Mouse (Mus musculus) neural tube, embryonic 13.5 days (tissue): Measurements from ENCODE around the gene Cacna1a. TPM values are rescaled to one million over a fixed set of nuclear protein-coding genes. Genes with fewer than 3 reads are reported as not detected.
A peak's percentile ranks its signal among the peaks of the same experiment; 100 is the strongest.

Experiments used
- ATAC-seq: fragments of 200-750 bp; cut with Nextera tagmentation; 2 replicates; pipeline ENCODE4 v1.8.0; 2017; ENCODE audit warnings: low read depth, mild to moderate bottlenecking, moderate TSS enrichment, moderate library complexity
- H3K27ac ChIP-seq: fragments of 300-500 bp; sonication (generic); replicated peaks from 2 replicates; pipeline ENCODE4 v1.5.1; 2015; ENCODE audit warnings: moderate library complexity, mild to moderate bottlenecking, inconsistent platforms
- H3K27me3 ChIP-seq: fragments of 300-500 bp; sonication (generic); 2 replicates; pipeline ENCODE4 v1.6.1; 2015; ENCODE audit warnings: mild to moderate bottlenecking, inconsistent platforms
- H3K36me3 ChIP-seq: fragments of 300-500 bp; sonication (generic); 2 replicates; pipeline ENCODE4 v1.6.1; 2015; ENCODE audit warnings: mild to moderate bottlenecking, inconsistent platforms
- H3K4me1 ChIP-seq: fragments of 300-500 bp; sonication (generic); replicated peaks from 2 replicates; pipeline ENCODE4 v1.6.1; 2015; ENCODE audit warnings: inconsistent platforms
- H3K4me2 ChIP-seq: fragments of 300-500 bp; sonication (generic); 2 replicates; pipeline ENCODE4 v1.6.1; 2015; ENCODE audit warnings: inconsistent platforms, mild to moderate bottlenecking, moderate library complexity
- H3K4me3 ChIP-seq: fragments of 300-500 bp; sonication (generic); 2 replicates; pipeline ENCODE4 v1.5.1; 2015; ENCODE audit warnings: mild to moderate bottlenecking, inconsistent platforms
- H3K9ac ChIP-seq: fragments of 300-500 bp; sonication (generic); 2 replicates; pipeline ENCODE4 v1.6.1; 2015; ENCODE audit warnings: moderate library complexity, mild to moderate bottlenecking, inconsistent platforms
- H3K9me3 ChIP-seq: fragments of 300-500 bp; sonication (generic); 2 replicates; pipeline ENCODE4 v1.6.1; 2016; ENCODE audit warnings: inconsistent platforms
- WGBS: fragments of 180-500 bp; shearing (Covaris S2); methylation state at CpG from one replicate; pipeline ENCODE4 v1.1.7; 2015; 5-methylcytosine and 5-hydroxymethylcytosine counted together
- polyA plus RNA-seq: library from polyadenylated mRNA; unstranded; fragments of >200 nt; fragmentation: Nextera tagmentation; extraction: Ambion mirVana; gene quantifications from 2 replicates; pipeline ENCODE4 v1.2.1, GENCODE M21; 2015

The Cacna1a gene
- polyA plus RNA-seq, 1 experiment from 2014 or later: 25.2 TPM

- no peak for ATAC-seq
- peak overlapping the region; percentile 64 for H3K27ac ChIP-seq
- no peak overlapping the region for H3K4me2 ChIP-seq
- peaks cover 4% of the 10 kb centered on the region; the same call in 1 of the 2 replicates for H3K4me1 ChIP-seq
- WGBS: 84% methylated on average over 17 of the region's 17 CpGs
- no peaks in the 10 kb centered on the region for H3K27me3 ChIP-seq
- no peaks in the 10 kb centered on the region for H3K9me3 ChIP-seq
- H3K36me3 ChIP-seq: peaks cover 76% of the 10 kb centered on the region
- no peak overlapping the region for H3K9ac ChIP-seq
- no peak overlapping the region for H3K4me3 ChIP-seq
Observed at GRCm38 (mm10) chr8:84519767-84520626, 131.8 kb downstream of the Cacna1a start.

DNA sequence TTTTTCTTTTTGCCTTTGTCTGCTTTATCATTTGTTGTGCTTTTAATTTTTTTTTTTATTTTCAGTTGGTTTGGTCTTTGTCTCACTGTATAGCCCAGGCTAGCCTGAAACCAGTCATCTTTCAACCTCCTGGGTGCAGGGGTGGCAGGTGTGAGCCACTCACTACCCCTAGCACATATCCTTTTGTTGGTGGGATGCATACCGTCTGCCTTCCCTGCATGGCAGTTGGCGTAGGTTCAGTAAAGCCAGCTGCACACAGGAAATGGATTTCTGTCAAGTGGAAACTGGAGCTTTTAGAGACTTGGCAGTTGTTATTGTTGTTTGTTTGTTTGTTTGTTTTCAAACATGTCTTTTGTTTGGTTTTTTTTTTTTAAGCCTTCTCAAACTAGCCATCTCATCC is 132.8 kb downstream of the Cacna1a start:
- no peak overlapping the region for H3K9ac ChIP-seq
- H3K27me3 ChIP-seq: no peaks in the 10 kb centered on the region
- peaks cover 4% of the 10 kb centered on the region; the same call in 1 of the 2 replicates for H3K9me3 ChIP-seq
- no peak overlapping the region for H3K4me2 ChIP-seq
- no peak for ATAC-seq
- peaks cover 4% of the 10 kb centered on the region; the same call in 1 of the 2 replicates for H3K4me1 ChIP-seq
- 55% methylated on average over 2 of the region's 2 CpGs for WGBS
- H3K27ac ChIP-seq: peak overlapping the region; percentile 64; the same call in 1 of the 2 replicates
- peaks cover 79% of the 10 kb centered on the region for H3K36me3 ChIP-seq
- no peak overlapping the region for H3K4me3 ChIP-seq

DNA sequence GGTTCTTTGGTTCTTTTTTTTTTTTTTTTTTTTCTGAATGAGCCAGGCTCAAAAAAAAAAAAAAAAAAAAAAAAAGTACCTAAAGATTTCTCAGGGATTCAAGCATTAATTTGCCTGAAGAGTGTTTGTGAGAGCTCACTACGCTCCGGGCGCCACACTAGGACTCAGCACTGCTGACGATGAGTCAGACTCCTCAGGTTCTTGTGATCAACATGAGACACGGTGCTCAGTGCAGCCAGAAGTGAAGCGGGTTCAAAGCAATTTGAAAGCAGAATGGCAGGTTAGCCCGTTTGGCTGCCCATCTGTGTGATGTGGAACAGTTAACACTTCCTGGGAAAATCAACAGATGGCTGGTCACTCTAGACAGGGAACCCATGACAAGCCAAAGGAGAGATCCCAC is 139.8 kb downstream of the Cacna1a start:
- ATAC-seq: no peak
- H3K27ac ChIP-seq: no peak overlapping the region
- no peaks in the 10 kb centered on the region for H3K27me3 ChIP-seq
- peaks cover 16% of the 10 kb centered on the region for H3K9me3 ChIP-seq
- no peak overlapping the region for H3K9ac ChIP-seq
- H3K4me3 ChIP-seq: no peak overlapping the region
- 90% methylated on average over 7 of the region's 7 CpGs for WGBS
- H3K4me1 ChIP-seq: no peaks in the 10 kb centered on the region
- no peak overlapping the region for H3K4me2 ChIP-seq
- H3K36me3 ChIP-seq: peaks cover 89% of the 10 kb centered on the region

GRCm38 (mm10) chr8:84529548-84529947 is 141.3 kb downstream of the Cacna1a start:
- no peak for ATAC-seq
- Histone ChIP-seq H3K4me3 (no peak overlapping the region), H3K27ac (no peak overlapping the region), H3K36me3 (peaks cover 89% of the 10 kb centered on the region), H3K4me1 (no peaks in the 10 kb centered on the region), H3K9me3 (peaks cover 16% of the 10 kb centered on the region), H3K27me3 (no peaks in the 10 kb centered on the region), H3K9ac (no peak overlapping the region), H3K4me2 (no peak overlapping the region)
- WGBS: 83% methylated on average over 4 of the region's 4 CpGs

DNA sequence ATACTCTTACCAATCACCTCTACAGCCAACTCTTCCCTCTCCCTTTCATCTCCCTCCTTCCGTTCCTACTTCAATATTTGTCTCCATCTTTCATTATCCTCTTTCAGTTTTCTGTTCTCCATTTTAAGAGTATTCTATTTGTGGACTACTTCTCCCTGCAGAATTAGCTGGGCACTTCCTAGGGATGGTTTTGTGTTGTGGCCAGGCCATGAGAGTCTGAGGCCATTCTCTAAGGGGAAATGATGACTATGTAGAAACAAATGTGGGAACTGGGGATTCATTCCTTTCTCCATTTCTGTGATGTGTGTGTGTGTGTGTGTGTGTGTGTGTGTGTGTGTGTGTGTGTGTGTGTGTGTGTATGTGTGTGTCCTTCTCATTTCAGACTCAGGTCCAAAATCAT is 144.5 kb downstream of the Cacna1a start:
- no peak overlapping the region for H3K4me3 ChIP-seq
- H3K9me3 ChIP-seq: peaks cover 13% of the 10 kb centered on the region
- H3K4me2 ChIP-seq: no peak overlapping the region
- no peaks in the 10 kb centered on the region for H3K4me1 ChIP-seq
- no peak overlapping the region for H3K9ac ChIP-seq
- peaks cover 96% of the 10 kb centered on the region for H3K36me3 ChIP-seq
- ATAC-seq: no peak
- 100% methylated on average over 1 of the region's 1 CpGs for whole genome bisulfite sequencing
- no peaks in the 10 kb centered on the region for H3K27me3 ChIP-seq
- H3K27ac ChIP-seq: no peak overlapping the region

DNA sequence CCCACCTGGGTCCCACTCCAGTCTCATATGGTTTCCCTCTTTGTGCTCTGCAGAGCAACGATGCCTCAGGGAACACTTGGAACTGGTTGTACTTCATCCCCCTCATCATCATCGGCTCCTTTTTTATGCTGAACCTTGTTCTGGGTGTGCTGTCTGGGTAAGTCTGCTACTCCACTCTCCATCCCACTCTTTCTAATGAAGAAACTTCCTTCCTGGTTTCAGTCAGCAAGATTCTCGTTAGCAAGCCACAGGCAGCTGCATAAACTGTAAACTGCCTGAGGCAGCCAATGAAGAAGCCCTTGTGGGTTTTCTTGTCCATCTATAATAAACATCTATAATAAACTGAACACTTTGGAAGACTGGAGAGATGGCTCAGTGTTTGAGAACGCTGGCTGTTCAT is 145.1 kb downstream of the Cacna1a start:
- Histone ChIP-seq H3K4me1 (no peaks in the 10 kb centered on the region), H3K9ac (no peak overlapping the region), H3K4me3 (no peak overlapping the region), H3K27me3 (no peaks in the 10 kb centered on the region), H3K36me3 (peaks cover 100% of the 10 kb centered on the region), H3K4me2 (no peak overlapping the region), H3K27ac (no peak overlapping the region), H3K9me3 (peaks cover 13% of the 10 kb centered on the region)
- no peak for ATAC-seq
- WGBS: 78% methylated on average over 4 of the region's 4 CpGs

- Histone ChIP-seq H3K27ac (no peak overlapping the region), H3K27me3 (no peaks in the 10 kb centered on the region), H3K4me2 (no peak overlapping the region), H3K9me3 (peaks cover 6% of the 10 kb centered on the region), H3K4me3 (no peak overlapping the region), H3K4me1 (no peaks in the 10 kb centered on the region), H3K36me3 (peaks cover 90% of the 10 kb centered on the region), H3K9ac (no peak overlapping the region)
- WGBS: 88% methylated on average over 5 of the region's 5 CpGs
- ATAC-seq: no peak
Observed at GRCm38 (mm10) chr8:84536917-84537316, 148.7 kb downstream of the Cacna1a start.

GRCm38 (mm10) chr8:84539376-84539775 is 151.1 kb downstream of the Cacna1a start:
- no peaks in the 10 kb centered on the region for H3K4me1 ChIP-seq
- no peak overlapping the region for H3K4me2 ChIP-seq
- H3K27ac ChIP-seq: no peak overlapping the region
- H3K9me3 ChIP-seq: no peaks in the 10 kb centered on the region
- no peaks in the 10 kb centered on the region for H3K27me3 ChIP-seq
- peaks cover 78% of the 10 kb centered on the region for H3K36me3 ChIP-seq
- WGBS: 58% methylated on average over 6 of the region's 6 CpGs
- no peak for ATAC-seq
- H3K4me3 ChIP-seq: no peak overlapping the region
- H3K9ac ChIP-seq: no peak overlapping the region

- H3K36me3 ChIP-seq: peaks cover 78% of the 10 kb centered on the region
- no peak overlapping the region for H3K27ac ChIP-seq
- ATAC-seq: no peak
- no peak overlapping the region for H3K4me3 ChIP-seq
- no peaks in the 10 kb centered on the region for H3K4me1 ChIP-seq
- H3K9me3 ChIP-seq: no peaks in the 10 kb centered on the region
- H3K4me2 ChIP-seq: no peak overlapping the region
- H3K27me3 ChIP-seq: no peaks in the 10 kb centered on the region
- H3K9ac ChIP-seq: no peak overlapping the region
- WGBS: 74% methylated on average over 7 of the region's 7 CpGs
Observed at GRCm38 (mm10) chr8:84542481-84542880, 154.2 kb downstream of the Cacna1a start.

DNA sequence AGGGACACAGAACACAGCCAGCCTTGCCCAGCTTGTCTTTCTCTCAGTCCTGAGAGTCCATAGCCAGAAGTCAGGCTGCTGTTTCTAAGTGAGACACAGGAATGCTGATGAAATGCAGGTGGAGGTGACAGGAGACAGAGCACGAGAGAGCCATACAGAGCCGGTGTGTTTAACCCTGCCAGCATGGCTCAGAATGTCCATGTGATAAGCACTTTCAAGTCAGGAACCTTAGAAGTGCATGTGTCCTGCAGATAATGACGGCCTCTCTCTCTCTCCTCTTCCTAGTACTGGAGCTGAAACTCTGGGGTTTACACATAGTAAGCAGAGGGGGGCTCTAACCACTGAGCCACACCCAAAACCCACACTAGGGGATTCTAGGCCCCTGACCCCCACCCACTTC is 157.3 kb downstream of the Cacna1a start:
- Histone ChIP-seq H3K36me3 (peaks cover 86% of the 10 kb centered on the region), H3K4me2 (no peak overlapping the region), H3K27ac (no peak overlapping the region), H3K9ac (no peak overlapping the region), H3K4me1 (no peaks in the 10 kb centered on the region), H3K4me3 (no peak overlapping the region), H3K9me3 (no peaks in the 10 kb centered on the region), H3K27me3 (no peaks in the 10 kb centered on the region)
- ATAC-seq: no peak
- 91% methylated on average over 3 of the region's 3 CpGs for WGBS

- ATAC-seq: no peak
- WGBS: 88% methylated on average over 4 of the region's 4 CpGs
- H3K36me3 ChIP-seq: peaks cover 59% of the 10 kb centered on the region
Observed at GRCm38 (mm10) chr8:84552457-84552856, 164.2 kb downstream of the Cacna1a start.

GRCm38 (mm10) chr8:84553106-84553505 is 164.9 kb downstream of the Cacna1a start:
- Histone ChIP-seq H3K36me3 (peaks cover 52% of the 10 kb centered on the region), H3K27me3 (peaks cover 26% of the 10 kb centered on the region), H3K9ac (no peak overlapping the region), H3K4me3 (no peak overlapping the region), H3K4me2 (no peak overlapping the region), H3K9me3 (no peaks in the 10 kb centered on the region), H3K27ac (no peak overlapping the region), H3K4me1 (peaks cover 7% of the 10 kb centered on the region; the same call in 1 of the 2 replicates)
- ATAC-seq: no peak
- WGBS: 88% methylated on average over 8 of the region's 8 CpGs

More at GRCm38 (mm10) chr8:84552457-84552856, 164.2 kb downstream of the Cacna1a start:
- H3K27me3 ChIP-seq: peaks cover 19% of the 10 kb centered on the region
- H3K9ac ChIP-seq: no peak overlapping the region
- H3K4me3 ChIP-seq: no peak overlapping the region
- H3K4me1 ChIP-seq: peaks cover 7% of the 10 kb centered on the region; the same call in 1 of the 2 replicates
- no peak overlapping the region for H3K4me2 ChIP-seq
- H3K27ac ChIP-seq: no peak overlapping the region
- no peaks in the 10 kb centered on the region for H3K9me3 ChIP-seq
